Mouse (Mus musculus) stomach, postnatal 0 days (tissue): ENCODE measurements around the gene Tmem169.
"Not testable (repeated sequence)": the region's sequence is repeated elsewhere in the genome, so short reads cannot be mapped to it uniquely, and the experiment has no call there.

Experiments used
- CTCF ChIP-seq: IDR thresholded peaks from 2 replicates; pipeline ENCODE4 v1.5.1; 2016; ENCODE audit warnings: antibody characterized with exemption, low read depth, mild to moderate bottlenecking, moderate library complexity
- EP300 ChIP-seq: optimal IDR thresholded peaks from 2 replicates; pipeline ENCODE3; 2016; ENCODE audit warnings: antibody characterized with exemption

DNA sequence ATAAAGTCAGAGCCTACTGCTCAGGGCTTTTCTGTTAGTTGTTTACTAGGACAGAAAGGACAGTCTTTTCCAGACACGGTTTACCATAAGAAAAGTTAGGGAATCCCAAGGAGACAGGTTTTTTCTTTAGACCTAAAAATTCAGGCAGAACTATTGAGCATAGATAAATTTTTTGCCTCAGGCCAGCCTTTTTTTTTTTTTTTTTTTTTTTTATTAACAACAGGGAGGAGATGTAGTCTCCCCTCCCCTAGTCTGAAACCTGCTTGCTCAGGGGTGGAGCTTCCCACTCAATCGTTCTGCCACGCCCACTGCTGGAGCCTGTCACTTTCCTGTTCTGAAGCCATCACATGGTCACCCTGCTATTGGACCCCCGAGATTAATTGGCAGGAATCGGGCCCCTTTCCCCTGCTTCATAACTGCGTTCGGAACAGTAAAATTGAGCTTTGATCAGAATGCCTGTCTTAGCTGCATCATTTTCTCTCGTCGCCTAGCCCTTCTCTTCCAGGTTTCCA lies 35.9 kb upstream of the Tmem169 start:
- not testable (repeated sequence) for TF ChIP-seq EP300, CTCF
